Mouse (Mus musculus) brain, embryonic 14.5 days (tissue): Measurements from ENCODE around the gene Ercc2.

Experiments used
- CTCF ChIP-seq: fragments of 200-500 bp; IDR thresholded peaks from 2 replicates; pipeline ENCODE4 v1.5.1; 2012; ENCODE audit warnings: inconsistent platforms, mild to moderate bottlenecking, moderate library complexity, borderline replicate concordance; ENCODE audit not compliant: insufficient read depth, insufficient read length; ENCODE audit errors: extremely low read depth
- POLR2A ChIP-seq: fragments of 200-500 bp; IDR thresholded peaks from 2 replicates; pipeline ENCODE4 v1.6.1; 2012; ENCODE audit warnings: mild to moderate bottlenecking, inconsistent platforms, borderline replicate concordance; ENCODE audit not compliant: poor library complexity, insufficient read depth, insufficient read length, severe bottlenecking; ENCODE audit errors: extremely low read depth

GRCm38 (mm10) chr7:19381377-19382165, at the start of gene Ercc2:
- TF ChIP-seq CTCF = no peak
- peak; percentile 47; the same call in 1 of the 2 replicates for TF ChIP-seq POLR2A
